Mouse (Mus musculus): ENCODE data around the gene Wdr44.
"Not testable (repeated sequence)": the region's sequence is repeated elsewhere in the genome, so short reads cannot be mapped to it uniquely, and the experiment has no call there.

DNA sequence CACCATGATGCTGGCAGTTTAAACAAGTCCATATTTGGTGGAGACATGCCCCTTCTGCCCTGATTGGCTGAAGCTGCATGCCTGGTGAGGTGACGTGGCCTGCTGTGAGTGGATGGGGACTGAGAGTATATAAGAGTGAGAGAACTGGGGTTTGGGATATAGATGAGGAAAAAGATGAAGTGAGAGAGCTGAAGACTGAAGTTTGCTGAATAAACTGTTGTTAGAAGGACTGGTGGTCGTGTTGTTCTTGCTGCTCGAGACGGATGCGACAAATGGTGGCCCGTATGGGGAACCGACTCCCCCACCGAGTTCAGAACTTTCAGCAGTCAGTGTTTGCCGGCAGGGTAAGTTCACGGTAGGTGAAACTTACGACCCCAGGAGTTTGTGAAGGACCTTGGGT, 140.9 kb downstream of the Wdr44 start:
- not testable (repeated sequence) for TF ChIP-seq GATA1 (IDR thresholded peaks at IDR 0.05; ENCODE audit: borderline replicate concordance, low read length); FLI1 (IDR thresholded peaks at IDR 0.05; ENCODE audit: low read length)
